Mouse (Mus musculus) lung, embryonic 14.5 days (tissue): ENCODE results near the gene Pip4p1. TPM values are rescaled to one million over a fixed set of nuclear protein-coding genes. Genes with fewer than 3 reads are reported as not detected.
A peak's percentile ranks its signal among the peaks of the same experiment; 100 is the strongest.
"Not testable (repeated sequence)": the region's sequence is repeated elsewhere in the genome, so short reads cannot be mapped to it uniquely, and the experiment has no call there.

Experiments used
- ATAC-seq: fragments of 200-750 bp; cut with Nextera tagmentation; 2 replicates; pipeline ENCODE4 v1.8.0; 2017; ENCODE audit warnings: mild to moderate bottlenecking, moderate TSS enrichment, moderate library complexity; ENCODE audit not compliant: insufficient read depth
- DNase-seq: peaks from one replicate; pipeline ENCODE4 v3.0.0-alpha.2; 2015
- H3K27ac ChIP-seq: fragments of 300-500 bp; sonication (generic); 2 replicates; pipeline ENCODE4 v1.5.1; 2014; ENCODE audit warnings: low read depth, mild to moderate bottlenecking, moderate library complexity
- H3K27me3 ChIP-seq: fragments of 300-500 bp; sonication (generic); 2 replicates; pipeline ENCODE4 v1.6.1; 2014; ENCODE audit warnings: low read length, control low read depth; ENCODE audit not compliant: insufficient read depth
- H3K36me3 ChIP-seq: fragments of 300-500 bp; sonication (generic); 2 replicates; pipeline ENCODE4 v1.6.1; 2014; ENCODE audit warnings: control low read depth; ENCODE audit not compliant: insufficient read depth
- H3K4me1 ChIP-seq: fragments of 300-500 bp; sonication (generic); 2 replicates; pipeline ENCODE4 v1.6.1; 2014; ENCODE audit warnings: antibody characterized with exemption, control low read depth; ENCODE audit not compliant: insufficient read depth
- H3K4me2 ChIP-seq: fragments of 300-500 bp; sonication (generic); 2 replicates; pipeline ENCODE4 v1.6.1; 2014; ENCODE audit warnings: mild to moderate bottlenecking
- H3K4me3 ChIP-seq: fragments of 300-500 bp; sonication (generic); 2 replicates; pipeline ENCODE4 v1.5.1; 2014; ENCODE audit warnings: low read depth, low read length
- H3K9ac ChIP-seq: fragments of 300-500 bp; sonication (generic); 2 replicates; pipeline ENCODE4 v1.6.1; 2014
- H3K9me3 ChIP-seq: fragments of 300-500 bp; sonication (generic); 2 replicates; pipeline ENCODE4 v1.6.1; 2016; ENCODE audit warnings: low read depth, low read length, control low read depth
- CTCF ChIP-seq: IDR thresholded peaks from 2 replicates; pipeline ENCODE4 v1.5.1; 2016; ENCODE audit warnings: antibody characterized with exemption, low read depth
- WGBS: fragments of 180-500 bp; shearing (Covaris S2); extraction: QIAGEN DNeasy Blood & Tissue Kit; methylation state at CpG from one replicate; pipeline ENCODE4 v1.1.7; 2014; 5-methylcytosine and 5-hydroxymethylcytosine counted together
- polyA plus RNA-seq: library from polyadenylated mRNA; unstranded; fragments of >200 nt; fragmentation: Nextera tagmentation; extraction: Ambion mirVana; gene quantifications from 2 replicates; pipeline ENCODE4 v1.2.1, GENCODE M21; 2014

Gene Pip4p1
- polyA plus RNA-seq, 1 experiment from 2014 or later: 47.1 TPM

- WGBS: 5% methylated on average over 18 of the region's 19 CpGs
Measured at GRCm38 (mm10) chr14:50955942-50956508, 25.4 kb upstream of the Pip4p1 start, which contains the start of gene Pnp2. TSS of gene Pnp2 (plus strand) at chr14:50955992.

GRCm38 (mm10) chr14:50955487-50955886 lies 24.8 kb upstream of the Pip4p1 start:
- no peak overlapping the region for H3K4me2 ChIP-seq
- ATAC-seq (no peak), DNase-seq (no peak)
- no peak for TF ChIP-seq CTCF
- no peaks in the 10 kb centered on the region for H3K9me3 ChIP-seq
- H3K27ac ChIP-seq: no peak overlapping the region
- no peaks in the 10 kb centered on the region for H3K4me1 ChIP-seq
- H3K9ac ChIP-seq: no peak overlapping the region
- peaks cover 9% of the 10 kb centered on the region for H3K36me3 ChIP-seq
- 75% methylated on average over 10 of the region's 10 CpGs for WGBS
- no peaks in the 10 kb centered on the region for H3K27me3 ChIP-seq
- H3K4me3 ChIP-seq: no peak overlapping the region

More at GRCm38 (mm10) chr14:50955942-50956508, 25.4 kb upstream of the Pip4p1 start, which contains the start of gene Pnp2:
- not testable (repeated sequence) for H3K27me3 ChIP-seq, H3K9ac ChIP-seq, H3K4me3 ChIP-seq, H3K27ac ChIP-seq, H3K9me3 ChIP-seq, H3K4me1 ChIP-seq, H3K36me3 ChIP-seq
- ATAC-seq (peak; percentile 89), DNase-seq (peak; percentile 26)
- peak; percentile 30 for TF ChIP-seq CTCF
- peak within 1 kb of the TSS; percentile 50 for H3K4me2 ChIP-seq

- H3K4me3 ChIP-seq: peak overlapping the region; percentile 48
Measured at GRCm38 (mm10) chr14:50945526-50945925, 14.9 kb upstream of the Pip4p1 start.

GRCm38 (mm10) chr14:50945081-50945480 lies 14.4 kb upstream of the Pip4p1 start:
- not testable (repeated sequence) for H3K9me3 ChIP-seq, DNase-seq, H3K4me1 ChIP-seq, H3K36me3 ChIP-seq, H3K27me3 ChIP-seq
- ATAC-seq: 0 out of 2 replicates have a peak, but pooled peaks have one; percentile 4
- H3K9ac ChIP-seq: peak overlapping the region; percentile 59
- peak overlapping the region; percentile 67 for H3K4me2 ChIP-seq
- peak overlapping the region; percentile 88 for H3K27ac ChIP-seq
- peak overlapping the region; percentile 48 for H3K4me3 ChIP-seq
- WGBS: 8% methylated on average over 6 of the region's 6 CpGs

More at GRCm38 (mm10) chr14:50945526-50945925, 14.9 kb upstream of the Pip4p1 start:
- Histone ChIP-seq H3K9ac (peak overlapping the region; percentile 59), H3K4me2 (peak overlapping the region; percentile 67)
- WGBS: 16% methylated on average over 3 of the region's 3 CpGs
- not testable (repeated sequence) for DNase-seq, H3K27ac ChIP-seq, H3K9me3 ChIP-seq, H3K27me3 ChIP-seq, H3K36me3 ChIP-seq, H3K4me1 ChIP-seq, ATAC-seq

GRCm38 (mm10) chr14:50944668-50945033 lies 14.0 kb upstream of the Pip4p1 start:
- DNase-seq (peak; percentile 60), ATAC-seq (peak; percentile 96)
- H3K4me3 ChIP-seq: peak overlapping the region; percentile 48
- H3K4me2 ChIP-seq: peak overlapping the region; percentile 67
- peak overlapping the region; percentile 59 for H3K9ac ChIP-seq
- H3K4me1 ChIP-seq, H3K36me3 ChIP-seq, H3K9me3 ChIP-seq, H3K27me3 ChIP-seq: not testable (repeated sequence)
- peak overlapping the region; percentile 88 for H3K27ac ChIP-seq
- peak; percentile 31 for TF ChIP-seq CTCF
- under 1% methylated on average over 15 of the region's 15 CpGs for WGBS

GRCm38 (mm10) chr14:50943932-50944667 lies 13.4 kb upstream of the Pip4p1 start, which contains the start of gene Gm49342:
TSS of gene Gm49342 (plus strand) at chr14:50944517.
- peak; percentile 99 for ATAC-seq

GRCm38 (mm10) chr14:50938940-50939339 lies 8.3 kb upstream of the Pip4p1 start:
- Histone ChIP-seq H3K36me3 (no peaks in the 10 kb centered on the region), H3K27ac (no peak overlapping the region), H3K9ac (no peak overlapping the region), H3K27me3 (no peaks in the 10 kb centered on the region), H3K9me3 (no peaks in the 10 kb centered on the region), H3K4me1 (no peaks in the 10 kb centered on the region), H3K4me2 (no peak overlapping the region), H3K4me3 (no peak overlapping the region)
- 27% methylated on average over 2 of the region's 2 CpGs for WGBS
- TF ChIP-seq CTCF: no peak
- ATAC-seq (no peak), DNase-seq (no peak)

More at GRCm38 (mm10) chr14:50943932-50944667, 13.4 kb upstream of the Pip4p1 start, which contains the start of gene Gm49342:
- Histone ChIP-seq H3K9ac (peak within 1 kb of the TSS; percentile 59), H3K4me1 (no peaks in the 10 kb centered on the region), H3K4me3 (peak within 1 kb of the TSS; percentile 48), H3K36me3 (no peaks in the 10 kb centered on the region), H3K9me3 (no peaks in the 10 kb centered on the region), H3K27me3 (no peaks in the 10 kb centered on the region), H3K4me2 (peak within 1 kb of the TSS; percentile 67), H3K27ac (peak within 1 kb of the TSS; percentile 88)
- 11% methylated on average over 31 of the region's 31 CpGs for WGBS
- TF ChIP-seq CTCF: peak; percentile 59
- DNase-seq: peak; percentile 96
